Mouse (Mus musculus): ENCODE measurements around the gene Nkx3-2. TPM values are rescaled to one million over a fixed set of nuclear protein-coding genes. Genes with fewer than 3 reads are reported as not detected.

The Nkx3-2 gene
- total and polyA plus RNA-seq, 3 experiments = not detected

DNA sequence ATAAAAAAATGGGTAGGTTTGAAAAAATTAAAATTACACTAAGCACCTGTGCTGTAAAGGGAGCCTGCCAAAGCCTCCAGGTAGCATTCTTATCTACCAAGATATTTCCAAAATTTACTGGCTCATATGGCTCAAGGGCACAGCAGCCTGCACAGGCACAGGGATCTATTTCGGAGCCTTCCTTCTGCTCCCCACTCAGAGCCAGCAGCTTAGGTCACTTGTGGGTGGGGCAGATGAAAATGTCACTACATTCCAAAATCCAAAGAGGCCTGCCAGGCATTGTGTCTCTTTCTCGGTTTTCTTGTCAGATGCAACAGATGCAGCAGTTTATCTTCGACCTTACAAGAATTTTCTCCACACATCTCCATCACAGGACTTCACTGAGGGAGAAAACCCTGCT lies 15.7 kb upstream of the Nkx3-2 start:
- Histone ChIP-seq H3K27me3 (ENCODE audit: control insufficient read depth in 1 of 2, insufficient read depth in 2 of 2, low read length in 2 of 2) (no peaks in the 10 kb centered on the region; a peak in 1 of 4 replicates), H3K4me3 (ENCODE audit: control insufficient read depth in 1 of 2, insufficient read depth in 1 of 2, low read depth in 2 of 2, low read length in 2 of 2) (no peak overlapping the region), H3K9me3 (replicated peaks; ENCODE audit: insufficient read depth, low read length) (no peaks in the 10 kb centered on the region), H3K36me3 (ENCODE audit: control insufficient read depth in 1 of 2, insufficient read depth in 2 of 2, low read length in 2 of 2) (no peaks in the 10 kb centered on the region), H3K79me2 (ENCODE audit: control insufficient read depth, insufficient read depth, low read length, poor library complexity) (no peaks in the 10 kb centered on the region), H3K27ac (ENCODE audit: control insufficient read depth, low read depth, low read length) (no peak overlapping the region), H3K9ac (ENCODE audit: control insufficient read depth, low read depth, low read length, poor library complexity, severe bottlenecking) (no peak overlapping the region), H3K4me1 (ENCODE audit: control insufficient read depth in 1 of 2, insufficient read depth in 2 of 2, low read length in 2 of 2) (no peaks in the 10 kb centered on the region)
- DNase-seq (ENCODE audit: low read depth, low spot score) = no peak
- TF ChIP-seq MXI1 (IDR thresholded peaks at IDR 0.05; ENCODE audit: low read depth, low read length) (no peak), GATA1 (IDR thresholded peaks at IDR 0.05; ENCODE audit: low read depth, low read length) (no peak), NELFE (IDR thresholded peaks at IDR 0.05; ENCODE audit: low read depth, low read length) (no peak), MAFK (IDR thresholded peaks at IDR 0.05; ENCODE audit: borderline replicate concordance, low read depth, low read length) (no peak)

DNA sequence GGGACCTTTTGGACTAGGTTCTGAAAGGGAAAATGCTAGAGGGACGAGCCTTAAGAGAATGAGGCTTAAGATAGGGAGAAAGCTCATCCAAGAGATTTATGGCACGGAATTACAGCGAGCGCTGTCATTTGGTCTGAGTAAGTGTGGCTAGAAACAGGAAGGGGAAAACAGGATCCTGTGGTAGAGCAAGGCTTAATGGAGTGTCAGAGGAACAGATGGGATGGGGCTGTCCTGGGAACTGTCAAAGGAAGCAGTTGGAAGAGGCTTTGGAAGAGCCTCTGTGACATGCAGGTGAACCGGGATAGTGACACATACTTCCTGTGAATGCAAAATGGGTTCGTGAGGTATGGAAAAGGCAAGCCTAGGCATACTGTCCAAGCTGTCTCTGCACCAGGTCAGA lies 11.4 kb upstream of the Nkx3-2 start:
- DNase-seq (ENCODE audit: low read depth, low spot score) = no peak
- TF ChIP-seq MAZ (IDR thresholded peaks at IDR 0.05; ENCODE audit: low read depth, low read length) (no peak), MAX (IDR thresholded peaks at IDR 0.05; ENCODE audit: low read length) (no peak), POLR2AphosphoS5 (IDR thresholded peaks at IDR 0.05; ENCODE audit: borderline replicate concordance, low read depth, low read length) (no peak), RCOR1 (IDR thresholded peaks at IDR 0.05; ENCODE audit: low read depth, low read length) (no peak), USF1 (IDR thresholded peaks at IDR 0.05; ENCODE audit: low read depth, low read length) (no peak), POLR2AphosphoS2 (IDR thresholded peaks at IDR 0.05; ENCODE audit: low read length) (no peak), USF2 (IDR thresholded peaks at IDR 0.05; ENCODE audit: borderline replicate concordance in 1 of 2, insufficient read depth in 1 of 2, low read depth in 1 of 2, low read length in 2 of 2) (no peak), BHLHE40 (IDR thresholded peaks at IDR 0.05; ENCODE audit: borderline replicate concordance, low read depth, low read length) (no peak), TBP (IDR thresholded peaks at IDR 0.05; ENCODE audit: low read depth, low read length) (no peak), MYB (IDR thresholded peaks at IDR 0.05; ENCODE audit: low read depth, low read length) (no peak), CHD1 (IDR thresholded peaks at IDR 0.05; ENCODE audit: low read depth, low read length) (no peak), EP300 (IDR thresholded peaks at IDR 0.05; ENCODE audit: low read depth in 1 of 2, low read length in 2 of 2) (no peak), ZMIZ1 (IDR thresholded peaks at IDR 0.05; ENCODE audit: low read depth, low read length) (no peak), ELF1 (IDR thresholded peaks at IDR 0.05; ENCODE audit: low read depth, low read length) (no peak), SMC3 (IDR thresholded peaks at IDR 0.05; ENCODE audit: low read depth, low read length) (no peak), NELFE (IDR thresholded peaks at IDR 0.05; ENCODE audit: low read depth, low read length) (no peak), KAT2A (conservative IDR thresholded peaks at IDR 0.05; ENCODE audit: low read depth, low read length) (no peak), MAFK (IDR thresholded peaks at IDR 0.05; ENCODE audit: borderline replicate concordance, low read depth, low read length) (no peak), ZC3H11A (IDR thresholded peaks at IDR 0.05; ENCODE audit: low read depth, low read length) (no peak), ZNF384 (IDR thresholded peaks at IDR 0.05; ENCODE audit: low read depth, low read length) (no peak)
- Histone ChIP-seq H3K9ac (ENCODE audit: control insufficient read depth, low read depth, low read length, poor library complexity, severe bottlenecking) (no peak overlapping the region), H3K4me3 (ENCODE audit: control insufficient read depth in 1 of 2, insufficient read depth in 1 of 2, low read depth in 2 of 2, low read length in 2 of 2) (no peak overlapping the region), H3K4me1 (ENCODE audit: control insufficient read depth in 1 of 2, insufficient read depth in 2 of 2, low read length in 2 of 2) (no peaks in the 10 kb centered on the region), H3K27ac (ENCODE audit: control insufficient read depth, low read depth, low read length) (no peak overlapping the region), H3K36me3 (ENCODE audit: control insufficient read depth in 1 of 2, insufficient read depth in 2 of 2, low read length in 2 of 2) (no peaks in the 10 kb centered on the region), H3K9me3 (replicated peaks; ENCODE audit: insufficient read depth, low read length) (no peaks in the 10 kb centered on the region), H3K79me2 (ENCODE audit: control insufficient read depth, insufficient read depth, low read length, poor library complexity) (no peaks in the 10 kb centered on the region), H3K27me3 (ENCODE audit: control insufficient read depth in 1 of 2, insufficient read depth in 2 of 2, low read length in 2 of 2) (no peaks in the 10 kb centered on the region; a peak in 1 of 4 replicates)

Data from MEL (cell line).